Mouse (Mus musculus) heart, adult 2 months (tissue): Measurements from ENCODE around the gene Ccr7. TPM values are rescaled to one million over a fixed set of nuclear protein-coding genes. Genes with fewer than 3 reads are reported as not detected.
A peak's percentile ranks its signal among the peaks of the same experiment; 100 is the strongest.

ENCODE experiments used
- DNase-seq, 2 experiments: peaks; one replicate each; pipeline ENCODE4 v3.0.0; 2021
- H3K27ac ChIP-seq: fragments of 200-600 bp; 2 replicates; pipeline ENCODE4 v1.8.1; 2022
- H3K27me3 ChIP-seq: fragments of 200-500 bp; 2 replicates; pipeline ENCODE4 v1.6.1; 2012; ENCODE audit warnings: mild to moderate bottlenecking, low read length, inconsistent platforms, mixed read lengths; ENCODE audit not compliant: control insufficient read depth, insufficient read depth
- H3K36me3 ChIP-seq: fragments of 200-500 bp; 2 replicates; pipeline ENCODE4 v1.6.1; 2012; ENCODE audit warnings: low read length, inconsistent platforms; ENCODE audit not compliant: control insufficient read depth, insufficient read depth
- H3K4me1 ChIP-seq: fragments of 200-500 bp; 2 replicates; pipeline ENCODE4 v1.6.1; 2011; ENCODE audit warnings: low read length; ENCODE audit not compliant: control insufficient read depth, insufficient read depth
- H3K4me3 ChIP-seq: fragments of 200-600 bp; 2 replicates; pipeline ENCODE4 v1.8.1; 2022
- H3K79me2 ChIP-seq: fragments of 200-500 bp; replicated peaks from 2 replicates; pipeline ENCODE4 v1.6.1; 2012; ENCODE audit warnings: mild to moderate bottlenecking, inconsistent platforms, low read length, moderate library complexity, mixed read lengths; ENCODE audit not compliant: control insufficient read depth, insufficient read depth
- H3K9ac ChIP-seq: fragments of 200-500 bp; 2 replicates; pipeline ENCODE4 v1.6.1; 2012; ENCODE audit warnings: low read depth, mild to moderate bottlenecking, control low read depth, inconsistent platforms, low read length, mixed read lengths
- CTCF ChIP-seq: fragments of 200-600 bp; IDR thresholded peaks from 2 replicates; pipeline ENCODE4 v1.8.1; 2022; ENCODE audit warnings: antibody characterized with exemption, mild to moderate bottlenecking, moderate library complexity
- EP300 ChIP-seq: fragments of 200-500 bp; IDR thresholded peaks from 2 replicates; pipeline ENCODE4 v1.6.1; 2011; ENCODE audit warnings: low read depth, low read length, control low read depth; ENCODE audit not compliant: insufficient read depth
- POLR2A ChIP-seq: fragments of 200-500 bp; IDR thresholded peaks from 2 replicates; pipeline ENCODE4 v1.6.1; 2011; ENCODE audit warnings: mild to moderate bottlenecking, low read depth, low read length, control low read depth; ENCODE audit not compliant: insufficient read depth
- WGBS: fragments of 180-500 bp; shearing (Covaris S2); methylation state at CpG from one replicate; pipeline ENCODE4 v1.1.7; 2018; 5-methylcytosine and 5-hydroxymethylcytosine counted together
- intact Hi-C: fragments of 180-260 bp; cut with DNase I; formaldehyde crosslinking; loops from one replicate; pipeline ENCODE4 v1.15.1; 2025
- polyA plus RNA-seq: library from polyadenylated mRNA; depleted of rRNA; stranded (reverse); fragments of >200 nt; gene quantifications from 2 replicates; pipeline ENCODE4 v1.2.3, GENCODE M21; 2012
- total RNA-seq, 2 experiments: library from RNA; stranded (reverse); gene quantifications; 2 replicates each; pipeline ENCODE4 v1.2.3; 2021

Ccr7 gene
- total and polyA plus RNA-seq, 3 experiments: 0.29 to 2.7 (median 0.59) TPM

- Histone ChIP-seq H3K4me3 (no peak overlapping the region), H3K79me2 (no peaks in the 10 kb centered on the region), H3K36me3 (no peaks in the 10 kb centered on the region), H3K27ac (no peak overlapping the region), H3K27me3 (no peaks in the 10 kb centered on the region), H3K4me1 (no peaks in the 10 kb centered on the region), H3K9ac (no peak overlapping the region)
- intact Hi-C loops: no loop called here
- WGBS: 87% methylated on average over 15 of the region's 15 CpGs
- no peak for DNase-seq
- TF ChIP-seq POLR2A (no peak), EP300 (no peak), CTCF (peak; percentile 53)
Observed at GRCm38 (mm10) chr11:99110370-99111110, 44.3 kb downstream of the Ccr7 start.

GRCm38 (mm10) chr11:99108296-99108695 is 46.6 kb downstream of the Ccr7 start:
- DNase-seq: no peak
- Histone ChIP-seq H3K4me3 (no peak overlapping the region), H3K36me3 (no peaks in the 10 kb centered on the region), H3K27me3 (no peaks in the 10 kb centered on the region), H3K9ac (no peak overlapping the region), H3K79me2 (no peaks in the 10 kb centered on the region), H3K27ac (no peak overlapping the region), H3K4me1 (no peaks in the 10 kb centered on the region)
- TF ChIP-seq CTCF: no peak
- intact Hi-C loops: no loop called here
- 65% methylated on average over 3 of the region's 3 CpGs for WGBS

- no peak overlapping the region for H3K9ac ChIP-seq
- intact Hi-C loops: no loop called here
Observed at GRCm38 (mm10) chr11:99105981-99106726, 48.7 kb downstream of the Ccr7 start.

GRCm38 (mm10) chr11:99104609-99105410 is 50.1 kb downstream of the Ccr7 start:
- 67% methylated on average over 9 of the region's 9 CpGs for whole genome bisulfite sequencing
- no peak for TF ChIP-seq EP300
- TF ChIP-seq CTCF: no peak
- no peak for TF ChIP-seq POLR2A
- intact Hi-C loops: no loop called here

More at GRCm38 (mm10) chr11:99105981-99106726, 48.7 kb downstream of the Ccr7 start:
- Histone ChIP-seq H3K36me3 (no peaks in the 10 kb centered on the region), H3K27ac (no peak overlapping the region), H3K27me3 (no peaks in the 10 kb centered on the region), H3K4me3 (no peak overlapping the region), H3K4me1 (no peaks in the 10 kb centered on the region), H3K79me2 (no peaks in the 10 kb centered on the region)
- 64% methylated on average over 12 of the region's 12 CpGs for WGBS
- no peak for TF ChIP-seq POLR2A
- no peak for TF ChIP-seq CTCF
- no peak for TF ChIP-seq EP300
- no peak for DNase-seq

GRCm38 (mm10) chr11:99102575-99103270 is 52.2 kb downstream of the Ccr7 start:
- intact Hi-C loops: no loop called here
- 71% methylated on average over 9 of the region's 9 CpGs for WGBS
- peaks cover 7% of the 10 kb centered on the region for H3K4me1 ChIP-seq
- H3K27ac ChIP-seq: no peak overlapping the region
- no peak overlapping the region for H3K9ac ChIP-seq
- no peak for DNase-seq
- H3K79me2 ChIP-seq: no peaks in the 10 kb centered on the region
- no peaks in the 10 kb centered on the region for H3K36me3 ChIP-seq
- H3K4me3 ChIP-seq: no peak overlapping the region
- TF ChIP-seq POLR2A (no peak), EP300 (no peak), CTCF (no peak)
- H3K27me3 ChIP-seq: 0 out of 2 replicates have a peak, but pooled peaks cover 2% of the 10 kb centered on the region

More at GRCm38 (mm10) chr11:99104609-99105410, 50.1 kb downstream of the Ccr7 start:
- H3K4me1 ChIP-seq: peaks cover 3% of the 10 kb centered on the region
- H3K36me3 ChIP-seq: no peaks in the 10 kb centered on the region
- H3K4me3 ChIP-seq: no peak overlapping the region
- DNase-seq: no peak
- no peak overlapping the region for H3K9ac ChIP-seq
- H3K79me2 ChIP-seq: no peaks in the 10 kb centered on the region
- H3K27me3 ChIP-seq: 0 out of 2 replicates have a peak, but pooled peaks cover 2% of the 10 kb centered on the region
- H3K27ac ChIP-seq: no peak overlapping the region
